Mouse (Mus musculus) midbrain, embryonic 13.5 days (tissue): ENCODE results near the gene Wdr83os. TPM values are rescaled to one million over a fixed set of nuclear protein-coding genes. Genes with fewer than 3 reads are reported as not detected.
A peak's percentile ranks its signal among the peaks of the same experiment; 100 is the strongest.

Experiments used
- ATAC-seq: fragments of 200-750 bp; cut with Nextera tagmentation; 2 replicates; pipeline ENCODE4 v1.8.0; 2017; ENCODE audit warnings: mild to moderate bottlenecking, moderate TSS enrichment, moderate library complexity
- H3K27ac ChIP-seq: fragments of 300-500 bp; sonication (generic); 2 replicates; pipeline ENCODE4 v1.5.1; 2015; ENCODE audit warnings: inconsistent platforms, mild to moderate bottlenecking, moderate library complexity
- H3K27me3 ChIP-seq: fragments of 300-500 bp; sonication (generic); 2 replicates; pipeline ENCODE4 v1.6.1; 2015; ENCODE audit warnings: mild to moderate bottlenecking, inconsistent platforms
- H3K36me3 ChIP-seq: fragments of 300-500 bp; sonication (generic); 2 replicates; pipeline ENCODE4 v1.6.1; 2015; ENCODE audit warnings: mild to moderate bottlenecking, inconsistent platforms
- H3K4me1 ChIP-seq: fragments of 300-500 bp; sonication (generic); replicated peaks from 2 replicates; pipeline ENCODE4 v1.6.1; 2015; ENCODE audit warnings: inconsistent platforms
- H3K4me2 ChIP-seq: fragments of 300-500 bp; sonication (generic); replicated peaks from 2 replicates; pipeline ENCODE4 v1.6.1; 2015; ENCODE audit warnings: moderate library complexity, mild to moderate bottlenecking, inconsistent platforms
- H3K4me3 ChIP-seq: fragments of 300-500 bp; sonication (generic); replicated peaks from 2 replicates; pipeline ENCODE4 v1.5.1; 2015; ENCODE audit warnings: mild to moderate bottlenecking, inconsistent platforms
- H3K9ac ChIP-seq: fragments of 300-500 bp; sonication (generic); replicated peaks from 2 replicates; pipeline ENCODE4 v1.6.1; 2015; ENCODE audit warnings: mild to moderate bottlenecking, inconsistent platforms
- H3K9me3 ChIP-seq: fragments of 300-500 bp; sonication (generic); 2 replicates; pipeline ENCODE4 v1.6.1; 2016; ENCODE audit warnings: mild to moderate bottlenecking, inconsistent platforms
- WGBS: fragments of 180-500 bp; shearing (Covaris S2); methylation state at CpG from one replicate; pipeline ENCODE4 v1.1.7; 2015; 5-methylcytosine and 5-hydroxymethylcytosine counted together
- polyA plus RNA-seq: library from polyadenylated mRNA; unstranded; fragments of >200 nt; fragmentation: Nextera tagmentation; extraction: Ambion mirVana; gene quantifications from 2 replicates; pipeline ENCODE4 v1.2.1, GENCODE M21; 2015

Wdr83os gene
- polyA plus RNA-seq, 1 experiment from 2014 or later = 134 TPM

GRCm38 (mm10) chr8:85057367-85057766 lies 23.2 kb upstream of the Wdr83os start:
- H3K4me3 ChIP-seq = no peak overlapping the region
- H3K4me1 ChIP-seq = peaks cover 22% of the 10 kb centered on the region
- no peak overlapping the region for H3K4me2 ChIP-seq
- ATAC-seq = no peak
- no peaks in the 10 kb centered on the region for H3K27me3 ChIP-seq
- no peak overlapping the region for H3K27ac ChIP-seq
- H3K9ac ChIP-seq = no peak overlapping the region
- H3K9me3 ChIP-seq = no peaks in the 10 kb centered on the region
- H3K36me3 ChIP-seq = peaks cover 51% of the 10 kb centered on the region
- 90% methylated on average over 7 of the region's 7 CpGs for WGBS

- Histone ChIP-seq H3K4me3 (peak within 1 kb of the TSS; percentile 92), H3K9ac (peak within 1 kb of the TSS; percentile 77), H3K36me3 (peaks cover 45% of the 10 kb centered on the region), H3K27me3 (no peaks in the 10 kb centered on the region), H3K4me2 (peak within 1 kb of the TSS; percentile 84), H3K4me1 (peaks cover 24% of the 10 kb centered on the region), H3K27ac (peak within 1 kb of the TSS; percentile 22; the same call in 1 of the 2 replicates), H3K9me3 (no peaks in the 10 kb centered on the region)
- WGBS = 2% methylated on average over 53 of the region's 53 CpGs
- peak; percentile 95 for ATAC-seq
Measured at GRCm38 (mm10) chr8:85059879-85060616, 20.5 kb upstream of the Wdr83os start, which contains the start of gene Fbxw9. Fbxw9 (plus strand) TSS chr8:85060055.

- H3K27ac ChIP-seq = no peak overlapping the region
- peaks cover 54% of the 10 kb centered on the region for H3K36me3 ChIP-seq
- 98% methylated on average over 4 of the region's 4 CpGs for WGBS
- no peak overlapping the region for H3K4me2 ChIP-seq
- H3K4me1 ChIP-seq = peaks cover 24% of the 10 kb centered on the region
- H3K9ac ChIP-seq = no peak overlapping the region
- no peaks in the 10 kb centered on the region for H3K9me3 ChIP-seq
- no peaks in the 10 kb centered on the region for H3K27me3 ChIP-seq
- no peak for ATAC-seq
- H3K4me3 ChIP-seq = no peak overlapping the region
Measured at GRCm38 (mm10) chr8:85062603-85063002, 17.9 kb upstream of the Wdr83os start.

- no peak overlapping the region for H3K4me3 ChIP-seq
- no peaks in the 10 kb centered on the region for H3K9me3 ChIP-seq
- no peaks in the 10 kb centered on the region for H3K27me3 ChIP-seq
- no peak overlapping the region for H3K9ac ChIP-seq
- ATAC-seq = no peak
- H3K4me2 ChIP-seq = no peak overlapping the region
- 40% methylated on average over 2 of the region's 2 CpGs for WGBS
- no peak overlapping the region for H3K27ac ChIP-seq
- H3K4me1 ChIP-seq = peaks cover 24% of the 10 kb centered on the region
- peaks cover 69% of the 10 kb centered on the region for H3K36me3 ChIP-seq
Measured at GRCm38 (mm10) chr8:85065213-85065612, 15.3 kb upstream of the Wdr83os start.

- WGBS = 93% methylated on average over 2 of the region's 2 CpGs
- Histone ChIP-seq H3K9ac (no peak overlapping the region), H3K36me3 (peaks cover 64% of the 10 kb centered on the region), H3K4me3 (no peak overlapping the region), H3K9me3 (no peaks in the 10 kb centered on the region), H3K27me3 (no peaks in the 10 kb centered on the region), H3K27ac (no peak overlapping the region), H3K4me1 (peaks cover 9% of the 10 kb centered on the region), H3K4me2 (no peak overlapping the region)
- no peak for ATAC-seq
Measured at GRCm38 (mm10) chr8:85067155-85067554, 13.4 kb upstream of the Wdr83os start.

GRCm38 (mm10) chr8:85067982-85068381 lies 12.6 kb upstream of the Wdr83os start, which contains the start of gene Gm5741:
Gm5741 (minus strand) TSS chr8:85067982.
- H3K27me3 ChIP-seq = no peaks in the 10 kb centered on the region
- no peak within 1 kb of the TSS for H3K4me2 ChIP-seq
- no peak for ATAC-seq
- H3K9ac ChIP-seq = 0 out of 2 replicates have a peak within 1 kb of the TSS, but pooled peaks have one; percentile 7
- peaks cover 57% of the 10 kb centered on the region for H3K36me3 ChIP-seq
- H3K4me1 ChIP-seq = peaks cover 13% of the 10 kb centered on the region
- no peak within 1 kb of the TSS for H3K4me3 ChIP-seq
- no peaks in the 10 kb centered on the region for H3K9me3 ChIP-seq
- no peak within 1 kb of the TSS for H3K27ac ChIP-seq

- Histone ChIP-seq H3K36me3 (peaks cover 62% of the 10 kb centered on the region), H3K4me1 (peaks cover 17% of the 10 kb centered on the region)
- 87% methylated on average over 5 of the region's 5 CpGs for WGBS
Measured at GRCm38 (mm10) chr8:85071041-85071440, 9.5 kb upstream of the Wdr83os start.

GRCm38 (mm10) chr8:85071514-85072281 lies 8.8 kb upstream of the Wdr83os start, which contains the start of gene Dhps:
Dhps (plus strand) TSS chr8:85071757.
- peak within 1 kb of the TSS; percentile 68 for H3K4me2 ChIP-seq
- no peaks in the 10 kb centered on the region for H3K27me3 ChIP-seq
- peaks cover 17% of the 10 kb centered on the region for H3K4me1 ChIP-seq
- WGBS = under 1% methylated on average over 67 of the region's 68 CpGs
- peak within 1 kb of the TSS; percentile 93 for H3K27ac ChIP-seq
- ATAC-seq = peak; percentile 89
- peak within 1 kb of the TSS; percentile 78 for H3K4me3 ChIP-seq
- no peaks in the 10 kb centered on the region for H3K9me3 ChIP-seq
- H3K9ac ChIP-seq = peak within 1 kb of the TSS; percentile 80
- peaks cover 62% of the 10 kb centered on the region for H3K36me3 ChIP-seq

More at GRCm38 (mm10) chr8:85071041-85071440, 9.5 kb upstream of the Wdr83os start:
- Histone ChIP-seq H3K27me3 (no peaks in the 10 kb centered on the region), H3K4me3 (peak overlapping the region; percentile 78), H3K9me3 (no peaks in the 10 kb centered on the region), H3K4me2 (peak overlapping the region; percentile 68), H3K27ac (peak overlapping the region; percentile 93), H3K9ac (0 out of 2 replicates have a peak overlapping the region, but pooled peaks have one; percentile 5)
- no peak for ATAC-seq

- Histone ChIP-seq H3K27ac (peak overlapping the region; percentile 93), H3K4me2 (peak overlapping the region; percentile 68), H3K9ac (peak overlapping the region; percentile 80), H3K27me3 (no peaks in the 10 kb centered on the region), H3K36me3 (peaks cover 56% of the 10 kb centered on the region), H3K4me3 (peak overlapping the region; percentile 78), H3K4me1 (peaks cover 17% of the 10 kb centered on the region), H3K9me3 (no peaks in the 10 kb centered on the region)
- ATAC-seq = no peak
- WGBS = 43% methylated on average over 9 of the region's 9 CpGs
Measured at GRCm38 (mm10) chr8:85072364-85072929, 8.1 kb upstream of the Wdr83os start.

- ATAC-seq = no peak
- H3K9ac ChIP-seq = no peak overlapping the region
- no peak overlapping the region for H3K27ac ChIP-seq
- peak overlapping the region; percentile 68 for H3K4me2 ChIP-seq
- H3K36me3 ChIP-seq = peaks cover 54% of the 10 kb centered on the region
- H3K27me3 ChIP-seq = no peaks in the 10 kb centered on the region
- H3K4me1 ChIP-seq = peaks cover 17% of the 10 kb centered on the region
- H3K9me3 ChIP-seq = no peaks in the 10 kb centered on the region
- 92% methylated on average over 15 of the region's 15 CpGs for WGBS
- H3K4me3 ChIP-seq = no peak overlapping the region
Measured at GRCm38 (mm10) chr8:85073041-85073612, 7.4 kb upstream of the Wdr83os start.

GRCm38 (mm10) chr8:85074167-85074566 lies 6.4 kb upstream of the Wdr83os start:
- Histone ChIP-seq H3K4me3 (no peak overlapping the region), H3K27me3 (no peaks in the 10 kb centered on the region), H3K4me2 (no peak overlapping the region), H3K9ac (no peak overlapping the region), H3K36me3 (peaks cover 52% of the 10 kb centered on the region), H3K9me3 (no peaks in the 10 kb centered on the region), H3K27ac (no peak overlapping the region), H3K4me1 (peaks cover 17% of the 10 kb centered on the region)
- no peak for ATAC-seq
- WGBS = 88% methylated on average over 10 of the region's 10 CpGs
